ENCODE assay signal across 8 mouse cellular contexts in the genomic region with DNA sequence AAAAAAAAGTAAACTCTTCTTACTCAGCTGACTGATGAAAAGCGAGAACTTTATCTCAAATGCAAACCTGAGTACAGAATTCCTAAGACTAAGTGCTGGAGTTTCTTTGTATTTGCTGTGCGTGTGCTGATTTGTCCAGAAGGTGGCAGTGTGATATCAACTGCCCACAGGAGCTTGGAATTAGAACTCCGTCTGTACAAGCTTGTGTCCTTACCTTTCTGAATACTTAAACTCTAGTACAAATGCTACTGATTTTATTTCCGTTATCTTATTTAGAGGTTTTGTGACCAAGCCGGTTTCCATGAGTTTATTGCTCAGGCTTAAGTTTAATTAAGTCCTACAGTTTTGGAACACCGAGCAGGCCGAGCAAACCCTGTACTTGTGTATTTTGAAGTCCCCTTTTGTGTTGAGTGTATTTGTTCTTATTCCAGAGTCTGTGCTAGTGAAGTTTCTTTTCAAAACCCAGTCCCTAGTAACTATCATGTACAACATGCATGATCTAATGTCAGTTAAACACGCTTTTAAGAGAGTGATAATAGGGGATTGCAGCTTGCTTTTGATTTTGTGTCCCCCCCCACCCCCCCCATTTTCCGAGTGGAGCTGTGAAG.
A peak's percentile ranks its signal among the peaks of the same experiment; 100 is the strongest.
DNase-seq lines count a peak whose midpoint lies in the region; TF ChIP-seq lines count a peak whose summit lies in the region.

No protein-coding gene starts in this region.

- H3K4me3 ChIP-seq in spleen, adult 2 months (ENCODE audit: extremely low read depth, insufficient read depth, insufficient read length) = no peak overlapping the region

- no peaks in the 10 kb centered on the region for H3K4me1 ChIP-seq in spleen, adult 2 months (ENCODE audit: control insufficient read depth, insufficient read depth, insufficient read length)

- H3K36me3 ChIP-seq in spleen, adult 2 months (ENCODE audit: control insufficient read depth, insufficient read depth, low read length) = no peaks in the 10 kb centered on the region

- TF ChIP-seq CTCF in spleen, adult 2 months (IDR thresholded peaks at IDR 0.05; ENCODE audit: extremely low read depth, insufficient read depth, insufficient read length, insufficient replicate concordance) = peak; percentile 28; the same call in 1 of the 2 replicates

- TF ChIP-seq POLR2A in spleen, adult 2 months (IDR thresholded peaks at IDR 0.05; ENCODE audit: low read depth, low read length) = no peak

- intact Hi-C loops in left cerebral cortex, postnatal 4 days (cut with DNase I) = loop anchor here (5.0 to 10.0 kb wide), 2 partner anchors 1070 to 1303 kb away; no protein-coding TSS in a partner anchor

- no peaks in the 10 kb centered on the region for H3K27me3 ChIP-seq in spleen, adult 2 months (ENCODE audit: control insufficient read depth, insufficient read depth, low read length)

- 56% methylated on average over 9 of the region's 9 CpGs for WGBS in spleen, adult 2 months

- DNase-seq in spleen, adult 2 months (ENCODE audit: low read depth in 1 of 2, low spot score in 2 of 2) = no peak
- DNase-seq in spleen, adult 12 weeks (ENCODE audit: low spot score) = no peak
- DNase-seq in cerebellum, postnatal 10 days = peak; percentile 75 to 80
- DNase-seq in frontal cortex, postnatal 14 days (ENCODE audit: low spot score in 2 of 2) = peak; percentile 13 to 58
- peak; percentile 55 for DNase-seq in kidney, adult 18-20 months
- peak; percentile 51 for DNase-seq in left cerebral cortex, postnatal 4 days
- DNase-seq in neural tube, embryonic 10.5 days (ENCODE audit: extremely low spot score, low spot score) = peak; percentile 44
- no peak for DNase-seq in B cell, adult 2 months

- H3K27ac ChIP-seq in spleen, adult 2 months (ENCODE audit: insufficient read depth, low read length) = no peak overlapping the region

Comparison
In these comparisons a context has a peak if more than half of its experiments do, and no peak if none do; other contexts are left out.
1. DNase-seq: peak in cerebellum, postnatal 10 days (2 of 2), frontal cortex, postnatal 14 days (2 of 2), kidney, adult 18-20 months (single experiment), left cerebral cortex, postnatal 4 days (single experiment) and neural tube, embryonic 10.5 days (single experiment); none in spleen, adult 2 months (0 of 2), spleen, adult 12 weeks (single experiment) and B cell, adult 2 months (0 of 2).